Mouse (Mus musculus) embryo, embryonic 9.5 days (tissue): ENCODE results near the gene Cyp1a1.

ENCODE experiments used
- DNase-seq: peaks from one replicate; pipeline ENCODE4 v3.0.0-alpha.2; 2017; ENCODE audit errors: extremely low spot score

Gene Cyp1a1

GRCm38 (mm10) chr9:57656631-57657350 is 30.9 kb upstream of the Cyp1a1 start:
- no peak for DNase-seq

DNA sequence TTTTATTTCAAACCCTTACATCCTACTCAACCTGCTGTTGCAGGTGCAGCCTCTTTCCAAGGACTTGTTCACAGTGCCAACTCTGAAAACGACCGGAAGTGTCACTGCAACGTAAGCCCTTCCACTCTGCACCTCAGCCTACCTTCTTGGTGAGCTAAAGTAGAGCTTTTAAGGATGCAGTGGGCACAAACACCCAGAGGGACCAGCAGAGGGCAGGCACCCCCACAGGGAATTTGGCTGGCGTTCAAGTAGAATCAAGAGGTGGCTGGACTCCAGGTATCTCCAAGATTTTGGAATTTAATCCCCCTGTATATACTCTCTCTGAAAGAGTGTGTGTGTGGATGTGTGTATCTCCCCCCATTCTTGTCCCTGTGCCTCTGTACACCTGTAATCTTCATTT is 29.9 kb upstream of the Cyp1a1 start:
- no peak for DNase-seq

DNA sequence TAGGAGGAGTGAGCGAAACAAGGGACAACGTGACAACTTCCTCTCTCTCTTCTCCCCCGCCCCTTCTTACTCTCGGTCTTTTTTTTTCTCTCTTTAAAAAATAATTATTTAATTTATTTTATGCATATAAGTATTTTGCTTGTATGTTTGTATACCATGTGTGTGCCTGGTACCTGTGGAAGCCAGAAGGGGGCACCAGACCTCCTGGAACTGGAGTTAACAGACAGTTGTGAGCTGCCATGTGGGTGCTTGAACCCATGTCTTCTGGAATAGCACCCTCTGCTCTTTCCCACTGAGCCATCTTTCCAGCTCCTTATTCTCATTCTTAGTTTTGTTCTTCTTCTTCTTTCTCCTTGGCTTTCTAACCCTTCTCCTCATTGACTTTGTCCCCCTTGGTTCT is 28.8 kb upstream of the Cyp1a1 start:
- DNase-seq: no peak

DNA sequence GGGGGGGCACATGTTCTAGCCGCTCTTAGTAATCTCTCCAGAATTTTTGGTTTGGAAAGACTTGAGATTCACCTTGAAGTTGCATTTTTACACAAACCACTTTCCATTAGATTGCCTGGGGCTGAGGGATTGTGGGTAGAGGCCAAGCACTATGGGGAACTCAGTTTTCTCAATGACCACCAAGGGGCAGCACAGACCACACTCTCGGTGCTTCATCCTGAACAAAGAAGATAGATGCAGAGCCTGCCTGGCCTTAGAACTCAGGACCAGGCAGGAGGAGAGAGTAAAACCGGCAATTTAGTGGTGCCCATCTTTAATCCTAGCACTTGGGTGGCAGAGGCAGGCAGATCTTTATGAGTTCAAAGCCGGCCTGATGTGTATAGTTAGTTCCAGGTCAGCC is 28.0 kb upstream of the Cyp1a1 start:
- peak; percentile 67 for DNase-seq

GRCm38 (mm10) chr9:57660501-57660900 is 27.2 kb upstream of the Cyp1a1 start:
- no peak for DNase-seq

DNA sequence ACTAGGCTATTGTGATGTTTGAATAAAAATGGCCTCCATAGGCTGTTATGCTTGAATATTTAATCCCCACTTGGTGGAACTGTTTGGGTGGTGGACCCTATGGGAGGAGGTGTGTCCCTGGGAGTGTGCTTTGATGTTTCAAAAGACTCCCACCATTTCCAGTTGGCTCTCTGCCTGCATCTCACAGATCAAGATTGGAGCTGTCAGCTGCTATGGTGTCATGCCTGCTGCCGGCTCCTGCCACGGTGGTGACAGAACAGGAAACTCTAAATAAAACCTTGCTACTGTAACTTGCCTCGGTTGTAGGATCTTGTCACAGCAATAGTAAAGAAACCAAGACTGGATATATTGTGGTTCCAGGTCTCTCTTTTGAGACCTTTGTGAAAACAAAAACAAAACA is 26.2 kb upstream of the Cyp1a1 start:
- no peak for DNase-seq

DNA sequence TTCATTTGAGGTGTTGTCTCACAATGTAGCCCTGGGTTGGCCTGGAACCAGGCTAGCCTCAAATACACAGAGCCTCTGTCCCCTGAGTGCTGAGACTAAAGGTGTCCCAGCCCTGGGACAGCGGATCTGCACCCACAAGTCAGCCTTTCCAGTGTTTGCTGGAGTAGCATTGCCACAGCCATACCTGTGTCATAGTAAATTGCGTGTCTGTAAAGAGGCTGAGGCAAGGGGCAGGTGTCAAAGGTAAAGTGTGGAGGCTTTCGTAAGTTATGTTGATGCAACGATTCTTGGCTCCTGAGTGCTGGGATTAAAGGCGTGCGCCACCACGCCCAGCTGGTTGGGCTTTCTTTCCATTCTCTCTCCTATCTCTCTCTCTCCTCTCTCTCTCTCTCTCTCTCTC is 23.1 kb upstream of the Cyp1a1 start:
- DNase-seq: no peak

- no peak for DNase-seq
Measured at GRCm38 (mm10) chr9:57666536-57666935, 21.2 kb upstream of the Cyp1a1 start.

DNA sequence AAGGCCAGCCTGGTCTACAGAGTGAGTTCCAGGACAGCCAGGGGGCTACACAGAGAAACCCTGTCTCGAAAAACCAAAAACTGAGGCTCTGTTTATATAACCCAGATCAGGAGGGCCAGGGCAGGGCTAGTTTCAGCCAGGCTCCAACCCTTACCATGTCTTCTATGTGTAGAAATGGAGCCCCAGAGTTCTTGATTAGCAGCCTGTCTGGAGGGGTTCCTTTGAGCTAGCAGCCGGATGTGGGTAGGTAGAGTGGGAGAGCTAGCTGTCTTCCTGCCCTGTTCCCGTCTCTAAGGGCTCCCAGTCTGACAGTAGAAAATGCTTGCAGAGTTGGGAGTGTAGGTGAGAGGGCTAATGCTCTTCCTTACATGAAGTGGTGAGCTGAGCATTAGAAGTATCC is 20.6 kb upstream of the Cyp1a1 start:
- DNase-seq: no peak

DNA sequence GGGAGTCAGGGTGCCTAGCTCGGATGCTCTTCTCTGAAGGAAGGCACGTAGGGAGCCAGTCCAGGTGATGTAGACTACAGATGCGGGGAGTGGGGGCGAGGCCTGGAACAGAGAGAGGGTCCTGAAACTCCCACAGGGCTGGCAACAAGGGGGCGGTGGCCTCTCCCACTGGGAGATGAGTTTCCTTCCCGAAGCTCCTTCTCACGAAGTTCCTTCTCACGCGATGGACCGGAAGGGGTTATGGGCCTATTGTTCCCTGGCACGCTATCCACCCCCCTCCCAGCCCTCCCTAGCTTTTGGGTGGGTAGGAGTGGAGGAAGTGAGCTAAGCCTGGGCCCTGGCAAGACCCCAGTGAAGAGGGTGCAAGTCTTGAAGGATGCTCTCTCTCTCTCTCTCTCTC is 19.9 kb upstream of the Cyp1a1 start:
- no peak for DNase-seq

DNA sequence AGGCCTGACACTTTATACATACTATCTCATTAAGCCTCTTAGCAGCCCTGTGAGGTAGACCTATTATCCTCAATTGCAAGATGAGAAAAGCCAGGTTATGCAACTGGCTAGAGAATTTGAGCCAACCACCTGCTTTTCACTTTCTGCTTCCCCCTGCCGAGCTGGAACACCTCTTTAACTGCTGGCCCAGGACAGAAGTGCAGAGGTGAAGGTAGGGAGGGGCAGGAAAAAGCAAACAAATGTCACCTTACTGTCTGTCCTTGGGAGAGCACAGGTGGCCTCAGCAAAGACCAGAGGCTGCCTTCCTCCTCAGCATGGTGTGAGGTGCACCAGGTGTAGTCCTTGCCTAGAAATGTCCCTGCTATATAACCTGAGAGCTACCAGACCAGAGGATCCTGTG is 19.5 kb upstream of the Cyp1a1 start:
- no peak for DNase-seq

DNA sequence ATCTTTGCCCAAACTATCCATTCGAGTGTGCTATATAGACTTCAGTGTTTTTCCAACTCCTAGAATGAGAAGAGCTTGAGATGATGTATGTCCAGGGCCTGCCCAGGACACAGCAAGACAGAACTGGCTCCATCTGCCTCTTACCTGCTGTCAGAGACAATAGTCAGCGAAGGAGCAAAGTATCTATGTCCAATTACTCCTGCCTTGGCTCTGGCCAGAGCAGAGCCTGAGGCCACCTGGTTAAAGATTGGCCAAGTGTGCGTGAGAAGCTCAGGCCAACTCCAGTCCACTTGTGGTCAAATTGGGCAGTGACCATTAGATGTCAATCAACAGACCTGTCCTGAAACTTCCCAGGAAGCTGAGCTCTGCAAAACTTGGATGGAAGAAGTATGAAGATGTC is 18.2 kb upstream of the Cyp1a1 start:
- no peak for DNase-seq

DNA sequence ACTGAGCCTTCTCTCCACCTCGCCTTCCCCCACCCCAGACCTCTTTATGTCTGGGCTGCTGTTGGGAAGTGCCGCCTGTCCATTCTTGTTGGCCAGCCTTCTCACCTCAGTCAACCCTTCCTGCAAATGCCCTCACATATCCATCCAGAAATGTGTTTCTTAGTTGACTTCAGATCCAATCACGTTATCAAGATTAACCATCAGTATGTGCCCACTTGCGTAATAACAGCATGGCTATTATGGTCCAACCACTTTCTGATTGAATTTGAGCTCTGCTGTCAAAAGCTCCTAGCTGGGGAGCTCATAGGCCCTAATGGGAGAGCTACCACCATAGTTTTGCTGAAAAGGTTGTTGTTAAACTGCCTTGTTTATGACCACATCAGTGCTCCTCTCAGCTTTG is 16.7 kb upstream of the Cyp1a1 start:
- no peak for DNase-seq

- DNase-seq: no peak
Measured at GRCm38 (mm10) chr9:57671500-57671899, 16.2 kb upstream of the Cyp1a1 start.

GRCm38 (mm10) chr9:57681411-57681810 is 6.3 kb upstream of the Cyp1a1 start:
- DNase-seq: no peak

DNA sequence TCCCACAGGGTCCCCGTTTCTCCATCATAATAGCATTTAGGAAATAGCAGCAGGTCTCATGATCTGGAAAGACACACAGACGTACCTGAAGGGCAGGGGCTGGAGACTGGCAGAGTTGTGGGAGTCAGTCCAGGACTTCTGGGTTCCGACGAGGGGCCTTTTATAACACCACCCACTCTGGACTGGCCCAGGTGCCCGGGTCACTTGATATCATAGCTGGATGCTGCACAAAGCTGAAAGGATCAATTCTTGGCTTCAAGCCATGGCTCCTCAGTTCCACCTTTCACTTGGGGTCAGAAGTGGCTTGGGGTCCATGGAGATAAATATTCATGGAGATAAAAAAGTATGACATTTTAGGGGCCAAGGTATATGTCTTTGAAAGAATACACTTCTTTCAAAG is 4.2 kb upstream of the Cyp1a1 start, which contains the start of gene Cyp1a2:
TSS of gene Cyp1a2 (minus strand) at position 184 of the 400 bp plus-strand sequence.
- no peak for DNase-seq

GRCm38 (mm10) chr9:57686011-57686410 is 1.7 kb upstream of the Cyp1a1 start:
- no peak for DNase-seq

DNA sequence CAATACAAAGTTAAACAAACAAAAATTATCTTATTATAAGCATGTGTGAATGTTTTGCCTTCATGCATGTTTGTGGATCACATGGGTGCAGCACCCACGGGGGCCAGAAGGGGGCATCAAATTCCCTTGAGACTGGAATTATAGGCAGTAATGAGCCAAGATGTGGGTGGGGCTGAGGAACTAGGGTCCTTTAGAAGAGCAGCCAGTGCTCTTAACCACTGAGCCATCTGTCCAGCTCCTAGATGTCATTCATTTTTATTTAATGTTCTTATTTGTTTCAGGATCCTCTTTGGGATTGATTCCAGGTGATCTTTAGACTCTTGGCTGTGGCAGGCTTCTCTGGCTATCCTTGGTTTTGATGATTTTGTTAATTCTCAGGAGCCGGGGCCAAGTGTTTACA is 430 bp downstream of the Cyp1a1 start:
- no peak for DNase-seq

- DNase-seq: no peak
Measured at GRCm38 (mm10) chr9:57688606-57689005, 878 bp downstream of the Cyp1a1 start.

DNA sequence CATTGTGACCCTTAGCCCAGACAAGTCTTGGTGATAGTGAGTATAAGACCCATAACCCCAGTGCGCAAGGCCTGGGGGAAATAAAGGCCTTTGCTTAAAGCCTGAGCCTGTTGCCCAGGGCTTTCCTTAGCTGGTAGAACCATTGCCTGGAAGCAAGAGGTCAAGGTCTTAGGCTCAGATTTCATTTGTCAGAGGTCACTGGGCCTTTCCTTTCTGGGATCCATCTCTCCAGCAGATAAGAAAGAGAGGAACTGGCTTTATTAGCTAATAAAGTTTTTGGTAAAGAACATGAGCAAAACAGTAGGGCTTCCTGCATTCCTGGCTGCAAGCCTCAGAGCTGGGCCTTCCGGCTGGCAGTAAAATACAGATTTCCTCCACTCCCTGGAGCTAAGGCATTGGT is 6.4 kb downstream of the Cyp1a1 start:
- DNase-seq: no peak

- peak; percentile 37 for DNase-seq
Measured at GRCm38 (mm10) chr9:57696380-57697285, 8.9 kb downstream of the Cyp1a1 start.

DNA sequence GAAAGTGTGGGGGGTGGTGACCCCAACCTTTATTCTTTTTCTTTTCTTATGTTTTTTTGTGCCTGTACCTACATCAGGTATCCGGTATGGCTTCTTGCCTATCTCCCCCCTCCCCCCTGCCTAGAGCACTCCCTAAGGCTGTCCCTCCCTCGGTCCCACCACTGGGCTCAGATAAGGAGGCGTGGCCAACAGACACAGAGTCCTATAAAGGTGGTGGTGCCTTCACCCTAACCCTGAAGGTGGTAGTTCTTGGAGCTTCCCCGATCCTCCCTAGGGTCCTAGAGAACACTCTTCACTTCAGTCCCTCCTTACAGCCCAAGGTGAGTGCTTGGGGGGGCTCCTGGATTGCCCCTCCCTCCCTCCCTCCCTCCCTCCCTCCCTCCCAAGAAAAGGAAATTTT is 9.7 kb downstream of the Cyp1a1 start:
- DNase-seq: no peak
